Mouse (Mus musculus): Measurements from ENCODE around the gene Gm13030. TPM values are rescaled to one million over a fixed set of nuclear protein-coding genes. Genes with fewer than 3 reads are reported as not detected.

Gm13030 gene
- total and polyA plus RNA-seq, 2 experiments from 2014 or later, result not detected

DNA sequence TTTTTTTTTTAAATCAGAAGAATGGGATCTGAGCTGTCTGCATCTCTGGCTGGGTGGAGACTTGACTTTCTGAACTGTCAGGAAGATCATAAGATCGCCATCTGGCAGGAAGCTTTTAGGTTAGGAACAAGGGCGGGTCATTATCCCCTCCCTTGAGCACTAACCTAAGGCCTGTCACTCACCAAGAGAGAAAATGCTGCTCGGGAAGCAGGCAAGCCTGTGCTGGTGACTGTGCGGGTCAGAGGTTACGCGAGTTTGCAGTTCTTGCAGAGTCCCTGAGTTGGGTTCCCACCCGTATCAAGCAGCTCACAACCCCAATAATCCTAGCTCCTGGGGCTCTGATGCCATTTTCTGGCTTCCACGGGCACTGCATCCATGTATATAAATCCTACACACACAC is 5.1 kb downstream of the Gm13030 start:
- H3K9me3 ChIP-seq (ENCODE audit: low read length), result no peaks in the 10 kb centered on the region
- no peak overlapping the region for H3K27ac ChIP-seq
- no peak overlapping the region for H3K4me2 ChIP-seq (ENCODE audit: low read depth, low read length)
- H3K4me1 ChIP-seq (ENCODE audit: insufficient read depth, low read length), result no peaks in the 10 kb centered on the region
- H3K27me3 ChIP-seq (ENCODE audit: insufficient read depth, low read length), result no peaks in the 10 kb centered on the region
- no peak overlapping the region for H3K9ac ChIP-seq (replicated peaks; ENCODE audit: low read length)
- TF ChIP-seq CTCF (IDR thresholded peaks at IDR 0.05; ENCODE audit: low read depth), result no peak
- 53% methylated on average over 8 of the region's 8 CpGs for WGBS
- no peak for ATAC-seq
- no peaks in the 10 kb centered on the region for H3K36me3 ChIP-seq (ENCODE audit: insufficient read depth, low read length)
- no peak overlapping the region for H3K4me3 ChIP-seq (ENCODE audit: low read length)
- no peak for DNase-seq (ENCODE audit: low spot score)

DNA sequence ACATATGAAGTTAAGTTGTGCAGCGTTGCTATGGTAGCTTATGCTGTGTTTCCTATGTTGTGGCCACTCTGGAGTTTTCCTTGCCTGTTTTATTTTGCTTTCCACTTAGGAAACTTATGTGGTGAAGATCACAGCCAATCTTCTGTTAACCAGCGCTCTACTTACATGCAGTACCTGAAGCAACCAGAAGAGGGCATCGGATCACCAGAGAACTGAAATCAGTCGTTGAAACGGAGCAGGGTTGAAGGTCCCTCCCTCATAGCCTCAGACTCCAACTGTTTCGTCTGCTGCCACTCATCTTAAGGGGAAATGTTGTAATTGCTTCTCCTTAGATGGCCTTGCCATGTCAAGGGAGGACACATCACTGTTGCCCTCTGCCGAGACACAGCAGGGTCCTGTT is 7.4 kb downstream of the Gm13030 start:
- 0 out of 2 replicates have a peak, but pooled peaks have one; percentile 27 for ATAC-seq
- no peaks in the 10 kb centered on the region for H3K27me3 ChIP-seq (ENCODE audit: insufficient read depth, low read length)
- DNase-seq (ENCODE audit: low spot score), result peak; percentile 81
- H3K4me3 ChIP-seq (ENCODE audit: low read length), result no peak overlapping the region
- no peaks in the 10 kb centered on the region for H3K36me3 ChIP-seq (ENCODE audit: insufficient read depth, low read length)
- H3K9me3 ChIP-seq (ENCODE audit: low read length), result no peaks in the 10 kb centered on the region
- peak; percentile 94 for TF ChIP-seq CTCF (IDR thresholded peaks at IDR 0.05; ENCODE audit: low read depth)
- 15% methylated on average over 7 of the region's 7 CpGs for WGBS
- no peaks in the 10 kb centered on the region for H3K4me1 ChIP-seq (ENCODE audit: insufficient read depth, low read length)
- H3K9ac ChIP-seq (replicated peaks; ENCODE audit: low read length), result no peak overlapping the region
- no peak overlapping the region for H3K4me2 ChIP-seq (ENCODE audit: low read depth, low read length)
- no peak overlapping the region for H3K27ac ChIP-seq

- no peak for DNase-seq (ENCODE audit: low spot score)
- H3K36me3 ChIP-seq (ENCODE audit: insufficient read depth, low read length), result no peaks in the 10 kb centered on the region
- WGBS, result 65% methylated on average over 6 of the region's 6 CpGs
These were observed 7.8 kb downstream of the Gm13030 start for GRCm38 (mm10) chr4:138865991-138866390.

GRCm38 (mm10) chr4:138865092-138865491 is 8.7 kb downstream of the Gm13030 start:
- Histone ChIP-seq H3K9me3 (ENCODE audit: low read length) (no peaks in the 10 kb centered on the region), H3K4me1 (ENCODE audit: insufficient read depth, low read length) (no peaks in the 10 kb centered on the region), H3K36me3 (ENCODE audit: insufficient read depth, low read length) (no peaks in the 10 kb centered on the region), H3K9ac (replicated peaks; ENCODE audit: low read length) (no peak overlapping the region), H3K4me3 (ENCODE audit: low read length) (no peak overlapping the region), H3K27ac (no peak overlapping the region), H3K4me2 (ENCODE audit: low read depth, low read length) (no peak overlapping the region), H3K27me3 (ENCODE audit: insufficient read depth, low read length) (no peaks in the 10 kb centered on the region)
- no peak for TF ChIP-seq CTCF (IDR thresholded peaks at IDR 0.05; ENCODE audit: low read depth)
- DNase-seq (ENCODE audit: low spot score) (no peak), ATAC-seq (no peak)
- WGBS, result 74% methylated on average over 5 of the region's 5 CpGs

More at GRCm38 (mm10) chr4:138865991-138866390, 7.8 kb downstream of the Gm13030 start:
- Histone ChIP-seq H3K9me3 (ENCODE audit: low read length) (no peaks in the 10 kb centered on the region), H3K4me2 (ENCODE audit: low read depth, low read length) (no peak overlapping the region), H3K27ac (no peak overlapping the region), H3K4me3 (ENCODE audit: low read length) (no peak overlapping the region), H3K9ac (replicated peaks; ENCODE audit: low read length) (no peak overlapping the region), H3K4me1 (ENCODE audit: insufficient read depth, low read length) (no peaks in the 10 kb centered on the region), H3K27me3 (ENCODE audit: insufficient read depth, low read length) (no peaks in the 10 kb centered on the region)
- ATAC-seq, result no peak
- no peak for TF ChIP-seq CTCF (IDR thresholded peaks at IDR 0.05; ENCODE audit: low read depth)

DNA sequence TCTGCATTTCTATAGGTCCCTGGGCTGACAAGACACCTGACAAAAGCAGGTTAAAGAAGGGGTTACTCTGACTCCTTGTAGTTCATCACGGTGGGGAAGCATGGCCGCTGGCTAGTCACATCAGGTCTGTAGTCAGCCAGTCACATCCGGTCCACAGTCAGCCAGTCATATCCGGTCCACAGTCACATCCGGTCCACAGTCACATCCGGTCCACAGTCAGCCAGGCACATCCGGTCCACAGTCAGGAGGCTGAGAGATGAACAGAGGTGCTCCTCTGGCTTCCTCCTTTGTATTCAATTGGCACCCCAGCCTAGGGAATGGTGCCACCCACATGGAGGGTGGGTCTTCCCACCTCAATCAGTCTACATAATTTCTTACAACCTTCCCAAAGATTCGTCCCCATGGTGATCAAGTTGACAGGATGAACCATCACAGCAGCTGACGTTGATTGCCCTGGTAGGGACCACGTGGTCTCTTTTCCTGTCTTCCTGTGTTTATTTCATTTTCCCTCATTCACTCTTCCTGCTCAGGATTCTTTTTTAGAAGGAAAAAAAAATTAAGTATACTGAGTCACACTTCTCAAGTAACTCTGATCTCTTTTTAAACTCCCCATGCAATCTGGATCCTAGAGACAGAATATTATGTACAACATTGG is 10.3 kb downstream of the Gm13030 start, which contains the start of gene Pla2g5:
TSS of gene Pla2g5 (minus strand) at position 139 of the 655 bp plus-strand sequence.
- H3K27ac ChIP-seq, result no peak within 1 kb of the TSS
- no peaks in the 10 kb centered on the region for H3K36me3 ChIP-seq (ENCODE audit: insufficient read depth, low read length)
- no peak for DNase-seq (ENCODE audit: low spot score)
- no peaks in the 10 kb centered on the region for H3K27me3 ChIP-seq (ENCODE audit: insufficient read depth, low read length)
- no peak within 1 kb of the TSS for H3K4me3 ChIP-seq (ENCODE audit: low read length)
- no peaks in the 10 kb centered on the region for H3K9me3 ChIP-seq (ENCODE audit: low read length)
- H3K9ac ChIP-seq (replicated peaks; ENCODE audit: low read length), result no peak within 1 kb of the TSS
- ATAC-seq, result no peak
- TF ChIP-seq CTCF (IDR thresholded peaks at IDR 0.05; ENCODE audit: low read depth), result no peak
- H3K4me2 ChIP-seq (ENCODE audit: low read depth, low read length), result no peak within 1 kb of the TSS
- 73% methylated on average over 10 of the region's 10 CpGs for WGBS
- H3K4me1 ChIP-seq (ENCODE audit: insufficient read depth, low read length), result no peaks in the 10 kb centered on the region

DNA sequence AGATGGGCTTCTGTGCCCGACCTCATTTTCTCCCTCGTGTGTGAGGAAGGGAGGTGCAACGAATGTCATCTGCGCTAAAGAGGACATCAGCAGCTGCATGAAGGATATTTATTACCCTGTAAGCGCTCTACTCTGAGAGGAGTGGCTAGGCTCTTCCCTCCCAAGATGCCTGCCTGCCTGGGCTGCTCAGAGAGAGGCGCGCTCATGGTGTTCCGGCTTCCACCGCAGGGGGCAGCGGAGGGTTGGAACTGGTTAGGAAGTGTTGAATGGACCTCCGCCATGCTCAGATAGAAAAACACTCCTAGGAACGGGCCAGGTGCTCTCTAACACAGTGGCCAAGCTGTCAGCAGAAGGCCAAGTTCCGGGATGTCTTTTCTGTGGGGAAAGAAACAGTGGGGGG is 14.0 kb downstream of the Gm13030 start:
- peak; percentile 80 for TF ChIP-seq CTCF (IDR thresholded peaks at IDR 0.05; ENCODE audit: low read depth)
- Histone ChIP-seq H3K27ac (peak overlapping the region; percentile 64), H3K36me3 (ENCODE audit: insufficient read depth, low read length) (no peaks in the 10 kb centered on the region), H3K4me3 (ENCODE audit: low read length) (peak overlapping the region; percentile 16), H3K4me1 (ENCODE audit: insufficient read depth, low read length) (no peaks in the 10 kb centered on the region), H3K9ac (replicated peaks; ENCODE audit: low read length) (0 out of 2 replicates have a peak overlapping the region, but pooled peaks have one; percentile 14), H3K4me2 (ENCODE audit: low read depth, low read length) (peak overlapping the region; percentile 52), H3K27me3 (ENCODE audit: insufficient read depth, low read length) (no peaks in the 10 kb centered on the region), H3K9me3 (ENCODE audit: low read length) (no peaks in the 10 kb centered on the region)
- ATAC-seq (peak; percentile 88), DNase-seq (ENCODE audit: low spot score) (peak; percentile 92)
- 4% methylated on average over 13 of the region's 13 CpGs for WGBS

GRCm38 (mm10) chr4:138859245-138859644 is 14.5 kb downstream of the Gm13030 start:
- no peaks in the 10 kb centered on the region for H3K9me3 ChIP-seq (ENCODE audit: low read length)
- H3K4me1 ChIP-seq (ENCODE audit: insufficient read depth, low read length), result no peaks in the 10 kb centered on the region
- peak overlapping the region; percentile 64 for H3K27ac ChIP-seq
- 16% methylated on average over 9 of the region's 9 CpGs for WGBS
- peak overlapping the region; percentile 16 for H3K4me3 ChIP-seq (ENCODE audit: low read length)
- TF ChIP-seq CTCF (IDR thresholded peaks at IDR 0.05; ENCODE audit: low read depth), result peak; percentile 76
- H3K9ac ChIP-seq (replicated peaks; ENCODE audit: low read length), result 0 out of 2 replicates have a peak overlapping the region, but pooled peaks have one; percentile 14
- H3K4me2 ChIP-seq (ENCODE audit: low read depth, low read length), result peak overlapping the region; percentile 52
- no peaks in the 10 kb centered on the region for H3K27me3 ChIP-seq (ENCODE audit: insufficient read depth, low read length)
- ATAC-seq, result peak; percentile 59
- no peaks in the 10 kb centered on the region for H3K36me3 ChIP-seq (ENCODE audit: insufficient read depth, low read length)
- peak; percentile 89 for DNase-seq (ENCODE audit: low spot score)
